In genomic region chr9:74861561-74861980, GRCm38 (mm10) we compare ENCODE assay signal across 7 mouse cellular contexts. TPM values are rescaled to one million over a fixed set of nuclear protein-coding genes. Genes with fewer than 3 reads are reported as not detected.
DNase-seq lines count a peak whose midpoint lies in the region; ATAC-seq lines count a peak whose summit lies in the region.

TSS of gene Onecut1 (plus strand) at chr9:74861921.

- H3K4me1 ChIP-seq in brown adipose tissue, adult 24 weeks (ENCODE audit: control insufficient read depth, insufficient read depth, insufficient read length, low read length): peaks cover 6% of the 10 kb centered on the region
- H3K4me1 ChIP-seq in heart, embryonic 10.5 days: peaks cover 26% of the 10 kb centered on the region
- peaks cover 28% of the 10 kb centered on the region for H3K4me1 ChIP-seq in limb, embryonic 10.5 days
- H3K4me1 ChIP-seq in midbrain, embryonic 15.5 days: peaks cover 30% of the 10 kb centered on the region

- no peaks in the 10 kb centered on the region for H3K36me3 ChIP-seq in heart, embryonic 10.5 days
- H3K36me3 ChIP-seq in limb, embryonic 10.5 days: no peaks in the 10 kb centered on the region
- H3K36me3 ChIP-seq in midbrain, embryonic 15.5 days (replicated peaks): no peaks in the 10 kb centered on the region

- peak; percentile 70 for DNase-seq in ovary, postnatal 36 days (ENCODE audit: low spot score)
- no peak for DNase-seq in ovary, postnatal 10 days (ENCODE audit: low spot score)
- DNase-seq in heart, embryonic 10.5 days (ENCODE audit: low spot score): peak; percentile 87
- DNase-seq in limb, embryonic 10.5 days (ENCODE audit: low spot score): peak; percentile 90

- H3K9ac ChIP-seq in midbrain, embryonic 15.5 days: peak within 1 kb of the TSS; percentile 55

- peak; percentile 72 for ATAC-seq in midbrain, embryonic 15.5 days (replicated peaks)
- ATAC-seq in inflammation-experienced regulatory T-cells, adult 6 months: no peak

- peak within 1 kb of the TSS; percentile 95 for H3K4me2 ChIP-seq in midbrain, embryonic 15.5 days

- H3K9me3 ChIP-seq in heart, embryonic 10.5 days: no peaks in the 10 kb centered on the region
- H3K9me3 ChIP-seq in limb, embryonic 10.5 days (replicated peaks): no peaks in the 10 kb centered on the region
- H3K9me3 ChIP-seq in midbrain, embryonic 15.5 days: no peaks in the 10 kb centered on the region

- H3K27me3 ChIP-seq in heart, embryonic 10.5 days (ENCODE audit: insufficient read depth, poor library complexity, severe bottlenecking): peaks cover 100% of the 10 kb centered on the region
- peaks cover 100% of the 10 kb centered on the region for H3K27me3 ChIP-seq in limb, embryonic 10.5 days (ENCODE audit: low read depth, poor library complexity, severe bottlenecking)
- H3K27me3 ChIP-seq in midbrain, embryonic 15.5 days (replicated peaks): peaks cover 71% of the 10 kb centered on the region

- no peak within 1 kb of the TSS for H3K27ac ChIP-seq in brown adipose tissue, adult 24 weeks (replicated peaks; ENCODE audit: low read depth, low read length)
- no peak within 1 kb of the TSS for H3K27ac ChIP-seq in heart, embryonic 10.5 days
- peak within 1 kb of the TSS; percentile 46; the same call in 1 of the 2 replicates for H3K27ac ChIP-seq in limb, embryonic 10.5 days
- peak within 1 kb of the TSS; percentile 82 for H3K27ac ChIP-seq in midbrain, embryonic 15.5 days

- WGBS in heart, embryonic 10.5 days: under 1% methylated on average over 39 of the region's 45 CpGs
- under 1% methylated on average over 45 of the region's 45 CpGs for WGBS in limb, embryonic 10.5 days
- WGBS in midbrain, embryonic 15.5 days: under 1% methylated on average over 37 of the region's 45 CpGs

- peak within 1 kb of the TSS; percentile 27 for H3K4me3 ChIP-seq in brown adipose tissue, adult 24 weeks (ENCODE audit: insufficient read depth, low read depth, low read length)
- peak within 1 kb of the TSS; percentile 63 for H3K4me3 ChIP-seq in heart, embryonic 10.5 days
- peak within 1 kb of the TSS; percentile 59 for H3K4me3 ChIP-seq in limb, embryonic 10.5 days
- peak within 1 kb of the TSS; percentile 49 for H3K4me3 ChIP-seq in midbrain, embryonic 15.5 days

RNA-seq across cellular contexts. Expression of gene Onecut1, which starts in this region (rescaled TPM):
- polyA plus RNA-seq in brown adipose tissue, adult 24 weeks (2012; ENCODE audit: insufficient read depth, insufficient read length, missing spikeins): not detected in 2 replicates
- 0.10 and 1.9 TPM in 2 replicates for polyA plus RNA-seq in heart, embryonic 10.5 days (2016; fragmentation: Nextera tagmentation; extraction: Ambion mirVana)
- polyA plus RNA-seq in limb, embryonic 10.5 days (2016; fragmentation: Nextera tagmentation; extraction: Ambion mirVana): 0.08 TPM in 1 of 2 replicates, not detected in the other
- polyA plus RNA-seq in midbrain, embryonic 15.5 days (2015; fragmentation: Nextera tagmentation; extraction: Ambion mirVana): 7.0 and 8.2 TPM in 2 replicates
- polyA plus RNA-seq in inflammation-experienced regulatory T-cells, adult 6 months (2017; shearing (Covaris generic)): not detected

Comparison
In these comparisons a context has a peak if more than half of its experiments do, and no peak if none do; other contexts are left out.
1. Peak in DNase-seq, H3K4me3 ChIP-seq and H3K27ac ChIP-seq in limb, embryonic 10.5 days; RNA of the gene not detected or under 1 TPM.